Mouse (Mus musculus) G1E (cell line): ENCODE measurements around the gene Cadps.

ENCODE experiments used
- CTCF ChIP-seq: IDR thresholded peaks from 2 replicates; pipeline ENCODE4 v1.5.1; 2012; ENCODE audit warnings: low read depth, low read length, inconsistent platforms, mixed read lengths
- POLR2AphosphoS5 ChIP-seq: IDR thresholded peaks from 2 replicates; pipeline ENCODE4 v1.6.1; 2012; ENCODE audit warnings: low read depth, low read length, inconsistent platforms; ENCODE audit not compliant: insufficient replicate concordance
- TAL1 ChIP-seq: conservative IDR thresholded peaks from 2 replicates; pipeline ENCODE4 v1.6.1; 2012; ENCODE audit warnings: low read depth, low read length, inconsistent platforms, mixed read lengths

GRCm38 (mm10) chr14:12393271-12393861 lies 429.5 kb downstream of the Cadps start:
- TF ChIP-seq CTCF (no peak), TAL1 (no peak), POLR2AphosphoS5 (no peak)
